Mouse (Mus musculus) cortical plate, adult 2 months (tissue): Measurements from ENCODE around the gene Stc2. TPM values are rescaled to one million over a fixed set of nuclear protein-coding genes. Genes with fewer than 3 reads are reported as not detected.

ENCODE experiments used
- H3K27ac ChIP-seq: fragments of 200-500 bp; 2 replicates; pipeline ENCODE4 v1.5.1; 2012; ENCODE audit warnings: low read length, control low read depth, inconsistent platforms; ENCODE audit not compliant: insufficient read depth
- H3K4me1 ChIP-seq: fragments of 200-500 bp; 2 replicates; pipeline ENCODE4 v1.6.1; 2011; ENCODE audit warnings: low read length; ENCODE audit not compliant: control insufficient read depth, insufficient read depth
- H3K4me3 ChIP-seq: fragments of 200-500 bp; 2 replicates; pipeline ENCODE4 v1.5.1; 2011; ENCODE audit warnings: mild to moderate bottlenecking, low read length, control low read depth; ENCODE audit not compliant: insufficient read depth
- CTCF ChIP-seq: fragments of 200-500 bp; IDR thresholded peaks from 2 replicates; pipeline ENCODE4 v1.5.1; 2011; ENCODE audit warnings: mild to moderate bottlenecking, control low read depth, low read length; ENCODE audit not compliant: insufficient read depth; ENCODE audit errors: extremely low read depth
- POLR2A ChIP-seq: fragments of 200-500 bp; IDR thresholded peaks from 2 replicates; pipeline ENCODE4 v1.6.1; 2011; ENCODE audit warnings: mild to moderate bottlenecking, low read length, control low read depth; ENCODE audit not compliant: insufficient read depth; ENCODE audit errors: extremely low read depth
- polyA plus RNA-seq: library from polyadenylated mRNA; depleted of rRNA; stranded (reverse); fragments of >200 nt; gene quantifications from 2 replicates; pipeline ENCODE4 v1.2.3, GENCODE M21; 2012; rRNA removed

Stc2 gene
- polyA plus RNA-seq, 1 experiment: 1.2 TPM

DNA sequence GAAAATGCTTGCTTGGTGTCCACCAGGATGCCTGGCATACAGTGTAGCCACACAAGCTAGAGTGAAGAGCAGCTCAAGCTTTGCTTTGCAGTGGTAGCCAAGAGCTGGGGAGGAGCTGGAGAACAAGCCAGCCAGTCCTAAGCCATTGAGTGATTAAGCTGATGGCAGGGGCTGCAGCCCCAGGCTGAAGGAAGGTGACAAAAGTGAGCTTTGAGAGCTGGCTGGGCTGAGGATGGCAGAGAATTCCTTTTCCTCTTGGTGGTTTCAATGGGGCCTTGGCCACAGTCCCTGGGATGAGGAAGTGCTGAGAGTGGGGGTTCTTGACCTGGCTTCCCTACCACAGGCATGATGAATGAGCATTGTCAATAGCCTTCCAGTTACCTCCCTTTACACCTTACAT is 13.0 kb downstream of the Stc2 start:
- no peak for TF ChIP-seq POLR2A
- Histone ChIP-seq H3K4me3 (no peak overlapping the region), H3K4me1 (no peaks in the 10 kb centered on the region), H3K27ac (no peak overlapping the region)

- TF ChIP-seq CTCF (no peak), POLR2A (no peak)
- Histone ChIP-seq H3K4me3 (no peak overlapping the region), H3K27ac (no peak overlapping the region), H3K4me1 (no peaks in the 10 kb centered on the region)
Observed at GRCm38 (mm10) chr11:31355737-31356136, 14.1 kb downstream of the Stc2 start.

DNA sequence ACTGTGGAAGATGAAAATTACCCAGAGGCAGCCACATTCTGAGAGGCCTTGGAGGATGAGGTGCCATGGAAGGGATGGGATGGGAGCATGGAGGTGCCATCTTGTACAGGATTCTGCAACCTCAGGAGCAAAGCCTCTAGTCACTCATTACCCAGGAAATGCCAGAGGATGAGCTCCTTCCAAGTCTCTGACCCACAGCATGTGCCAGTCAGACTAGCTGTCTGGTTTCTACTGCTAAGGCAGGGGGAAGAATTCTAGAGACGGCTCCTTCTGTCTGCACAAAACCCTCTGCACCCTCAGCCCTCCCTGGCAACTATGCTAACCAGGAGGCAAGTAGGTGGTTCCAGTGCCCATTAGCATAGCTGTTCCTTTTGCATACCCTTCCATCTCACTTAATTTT is 15.4 kb downstream of the Stc2 start:
- H3K4me1 ChIP-seq: no peaks in the 10 kb centered on the region
- TF ChIP-seq CTCF (no peak), POLR2A (no peak)
- H3K27ac ChIP-seq: no peak overlapping the region
- H3K4me3 ChIP-seq: no peak overlapping the region

Other genes starting within 250 kb of the Stc2 start
- not detected in 2 replicates for gene Gm17332, start 187.6 kb downstream of the Stc2 start, polyA plus RNA-seq